Mouse (Mus musculus): ENCODE results near the gene Tomm40. TPM values are rescaled to one million over a fixed set of nuclear protein-coding genes. Genes with fewer than 3 reads are reported as not detected.

Gene Tomm40
- polyA plus RNA-seq, 1 experiment from 2014 or later: 171 TPM

GRCm38 (mm10) chr7:19751070-19751383, 35.8 kb upstream of the Tomm40 start:
- 63% methylated on average over 4 of the region's 4 CpGs for WGBS
- H3K4me3 ChIP-seq (replicated peaks): no peak overlapping the region
- H3K4me2 ChIP-seq: peak overlapping the region; percentile 85; the same call in 1 of the 2 replicates

GRCm38 (mm10) chr7:19750217-19751069, 35.2 kb upstream of the Tomm40 start, which contains the start of gene Nectin2:
TSS of gene Nectin2 (minus strand) at chr7:19750483.
- Histone ChIP-seq H3K4me2 (peak within 1 kb of the TSS; percentile 85), H3K4me1 (peaks cover 38% of the 10 kb centered on the region), H3K9ac (replicated peaks) (peak within 1 kb of the TSS; percentile 95), H3K27ac (replicated peaks) (peak within 1 kb of the TSS; percentile 89), H3K27me3 (replicated peaks) (no peaks in the 10 kb centered on the region), H3K9me3 (replicated peaks) (no peaks in the 10 kb centered on the region), H3K4me3 (replicated peaks) (peak within 1 kb of the TSS; percentile 85), H3K36me3 (no peaks in the 10 kb centered on the region)
- WGBS: 18% methylated on average over 19 of the region's 19 CpGs
- peak; percentile 63 for ATAC-seq (ENCODE audit: low FRiP score)

More at GRCm38 (mm10) chr7:19751070-19751383, 35.8 kb upstream of the Tomm40 start:
- peak overlapping the region; percentile 71; the same call in 1 of the 2 replicates for H3K27ac ChIP-seq (replicated peaks)
- H3K4me1 ChIP-seq: peaks cover 36% of the 10 kb centered on the region
- no peaks in the 10 kb centered on the region for H3K27me3 ChIP-seq (replicated peaks)
- H3K9ac ChIP-seq (replicated peaks): no peak overlapping the region
- no peaks in the 10 kb centered on the region for H3K9me3 ChIP-seq (replicated peaks)
- H3K36me3 ChIP-seq: no peaks in the 10 kb centered on the region
- ATAC-seq (ENCODE audit: low FRiP score): no peak

- H3K27me3 ChIP-seq (replicated peaks): no peaks in the 10 kb centered on the region
- no peaks in the 10 kb centered on the region for H3K9me3 ChIP-seq (replicated peaks)
- peak overlapping the region; percentile 85 for H3K4me2 ChIP-seq
- peaks cover 46% of the 10 kb centered on the region for H3K4me1 ChIP-seq
- H3K9ac ChIP-seq (replicated peaks): peak overlapping the region; percentile 95
- ATAC-seq (ENCODE audit: low FRiP score): peak; percentile 94
- WGBS: under 1% methylated on average over 46 of the region's 46 CpGs
- H3K4me3 ChIP-seq (replicated peaks): peak overlapping the region; percentile 85
- H3K27ac ChIP-seq (replicated peaks): peak overlapping the region; percentile 89
- H3K36me3 ChIP-seq: no peaks in the 10 kb centered on the region
These were observed 34.4 kb upstream of the Tomm40 start for GRCm38 (mm10) chr7:19749389-19750216.

GRCm38 (mm10) chr7:19748219-19749195, 33.3 kb upstream of the Tomm40 start:
- H3K4me2 ChIP-seq: peak overlapping the region; percentile 85
- WGBS: 2% methylated on average over 32 of the region's 32 CpGs
- H3K4me3 ChIP-seq (replicated peaks): peak overlapping the region; percentile 85
- H3K27ac ChIP-seq (replicated peaks): peak overlapping the region; percentile 89
- ATAC-seq (ENCODE audit: low FRiP score): peak; percentile 25
- H3K27me3 ChIP-seq (replicated peaks): no peaks in the 10 kb centered on the region
- H3K9me3 ChIP-seq (replicated peaks): no peaks in the 10 kb centered on the region
- H3K9ac ChIP-seq (replicated peaks): peak overlapping the region; percentile 95
- peaks cover 49% of the 10 kb centered on the region for H3K4me1 ChIP-seq
- H3K36me3 ChIP-seq: peaks cover under 1% of the 10 kb centered on the region; the same call in 1 of the 2 replicates

- Histone ChIP-seq H3K36me3 (peaks cover 7% of the 10 kb centered on the region; the same call in 1 of the 2 replicates), H3K9ac (replicated peaks) (peak overlapping the region; percentile 95), H3K4me2 (peak overlapping the region; percentile 85), H3K27me3 (replicated peaks) (no peaks in the 10 kb centered on the region), H3K4me1 (peaks cover 49% of the 10 kb centered on the region), H3K27ac (replicated peaks) (no peak overlapping the region), H3K9me3 (replicated peaks) (no peaks in the 10 kb centered on the region), H3K4me3 (replicated peaks) (peak overlapping the region; percentile 85)
- 6% methylated on average over 25 of the region's 25 CpGs for WGBS
- no peak for ATAC-seq (ENCODE audit: low FRiP score)
These were observed 32.4 kb upstream of the Tomm40 start for GRCm38 (mm10) chr7:19747420-19748218.

GRCm38 (mm10) chr7:19746426-19747201, 31.4 kb upstream of the Tomm40 start:
- 0 out of 2 replicates have a peak overlapping the region, but pooled peaks have one; percentile 18 for H3K9ac ChIP-seq (replicated peaks)
- no peak for ATAC-seq (ENCODE audit: low FRiP score)
- 36% methylated on average over 6 of the region's 6 CpGs for WGBS
- H3K4me3 ChIP-seq (replicated peaks): peak overlapping the region; percentile 85
- H3K4me2 ChIP-seq: peak overlapping the region; percentile 85
- peaks cover 7% of the 10 kb centered on the region; the same call in 1 of the 2 replicates for H3K36me3 ChIP-seq
- H3K27ac ChIP-seq (replicated peaks): 0 out of 2 replicates have a peak overlapping the region, but pooled peaks have one; percentile 37
- H3K27me3 ChIP-seq (replicated peaks): no peaks in the 10 kb centered on the region
- H3K9me3 ChIP-seq (replicated peaks): no peaks in the 10 kb centered on the region
- peaks cover 52% of the 10 kb centered on the region for H3K4me1 ChIP-seq

- H3K9me3 ChIP-seq (replicated peaks): no peaks in the 10 kb centered on the region
- H3K4me1 ChIP-seq: peaks cover 55% of the 10 kb centered on the region
- H3K4me3 ChIP-seq (replicated peaks): no peak overlapping the region
- no peak overlapping the region for H3K9ac ChIP-seq (replicated peaks)
- no peak for ATAC-seq (ENCODE audit: low FRiP score)
- 81% methylated on average over 9 of the region's 10 CpGs for WGBS
- H3K27ac ChIP-seq (replicated peaks): no peak overlapping the region
- H3K36me3 ChIP-seq: peaks cover 7% of the 10 kb centered on the region; the same call in 1 of the 2 replicates
- H3K4me2 ChIP-seq: no peak overlapping the region
- no peaks in the 10 kb centered on the region for H3K27me3 ChIP-seq (replicated peaks)
These were observed 30.7 kb upstream of the Tomm40 start for GRCm38 (mm10) chr7:19745971-19746370.

- WGBS: 68% methylated on average over 14 of the region's 14 CpGs
- H3K4me2 ChIP-seq: no peak overlapping the region
- H3K4me1 ChIP-seq: peaks cover 48% of the 10 kb centered on the region
- H3K27ac ChIP-seq (replicated peaks): no peak overlapping the region
- 0 out of 2 replicates have a peak overlapping the region, but pooled peaks have one; percentile 3 for H3K9ac ChIP-seq (replicated peaks)
- H3K4me3 ChIP-seq (replicated peaks): no peak overlapping the region
- peaks cover 16% of the 10 kb centered on the region for H3K36me3 ChIP-seq
- no peaks in the 10 kb centered on the region for H3K27me3 ChIP-seq (replicated peaks)
- no peaks in the 10 kb centered on the region for H3K9me3 ChIP-seq (replicated peaks)
- no peak for ATAC-seq (ENCODE audit: low FRiP score)
These were observed 29.6 kb upstream of the Tomm40 start for GRCm38 (mm10) chr7:19744590-19745385.

- no peak overlapping the region for H3K27ac ChIP-seq (replicated peaks)
- 90% methylated on average over 6 of the region's 6 CpGs for WGBS
- H3K9me3 ChIP-seq (replicated peaks): no peaks in the 10 kb centered on the region
- H3K4me1 ChIP-seq: peaks cover 47% of the 10 kb centered on the region
- no peaks in the 10 kb centered on the region for H3K27me3 ChIP-seq (replicated peaks)
- ATAC-seq (ENCODE audit: low FRiP score): no peak
- H3K4me3 ChIP-seq (replicated peaks): no peak overlapping the region
- H3K36me3 ChIP-seq: peaks cover 17% of the 10 kb centered on the region
- no peak overlapping the region for H3K9ac ChIP-seq (replicated peaks)
- no peak overlapping the region for H3K4me2 ChIP-seq
These were observed 28.6 kb upstream of the Tomm40 start for GRCm38 (mm10) chr7:19743791-19744190.
